Mouse (Mus musculus) left cerebral cortex, postnatal 36 days (tissue): ENCODE measurements around the gene Srsf9. TPM values are rescaled to one million over a fixed set of nuclear protein-coding genes. Genes with fewer than 3 reads are reported as not detected.
"Not testable (repeated sequence)": the region's sequence is repeated elsewhere in the genome, so short reads cannot be mapped to it uniquely, and the experiment has no call there.

Experiments used
- DNase-seq, 2 experiments: peaks; one replicate each; pipeline ENCODE4 v3.0.0; 2021 to 2022; ENCODE audit warnings: low spot score in 2 of 2, mixed read lengths in 1 of 2
- intact Hi-C: fragments of 180-260 bp; cut with DNase I; formaldehyde crosslinking; loops from one replicate; pipeline ENCODE4 v1.15.1; 2025
- total RNA-seq, 2 experiments: library from RNA; stranded (reverse); gene quantifications; 2 replicates each; pipeline ENCODE4 v1.2.3; 2021

Gene Srsf9
- total RNA-seq, 2 experiments from 2014 or later: 62.5 to 70.6 TPM

DNA sequence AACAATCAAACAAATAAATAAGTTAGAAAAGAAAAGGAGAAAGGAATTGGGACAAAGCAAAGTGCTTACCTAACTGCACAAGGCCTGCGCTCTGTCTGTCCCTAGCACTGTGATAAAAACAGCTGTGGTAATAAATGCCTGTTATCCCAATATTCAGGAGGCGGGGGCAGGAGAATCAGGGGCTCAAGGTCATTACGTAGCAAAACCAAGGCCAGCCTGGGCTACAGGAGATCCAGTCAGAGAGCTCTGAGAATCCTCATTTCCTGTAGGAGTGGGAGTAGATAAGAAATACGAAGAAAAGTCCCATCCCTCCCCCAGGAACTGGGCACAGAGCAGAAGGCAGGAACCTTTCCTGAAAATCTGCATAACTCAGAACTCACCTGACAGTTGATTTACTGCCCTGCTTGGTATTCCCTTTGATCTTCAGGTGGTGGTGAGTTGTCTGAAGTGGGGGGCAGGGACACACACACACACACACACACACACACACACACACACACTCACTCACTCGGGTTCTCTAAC is 32.9 kb downstream of the Srsf9 start:
- no peak for DNase-seq

DNA sequence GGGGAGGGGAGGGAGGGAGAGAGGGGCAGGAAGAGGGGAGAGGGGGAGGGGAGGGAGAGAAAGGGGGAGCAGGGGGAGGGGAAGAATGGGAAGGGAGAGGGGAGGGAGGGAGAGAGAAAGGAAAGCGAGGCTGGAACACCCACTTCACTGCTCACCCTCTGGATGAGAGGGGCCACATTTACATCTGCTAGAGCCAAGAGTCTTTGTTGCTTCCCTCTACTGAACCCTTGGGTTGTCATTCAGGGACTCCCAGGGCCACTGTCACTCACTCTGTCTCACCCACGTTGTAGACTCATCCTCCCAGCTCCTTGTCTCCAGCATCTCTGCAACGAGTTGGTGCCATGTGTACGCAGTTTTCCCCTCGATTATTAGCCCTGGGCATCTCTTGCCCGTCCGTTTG is 35.2 kb downstream of the Srsf9 start:
- no peak for DNase-seq
- intact Hi-C loops: no loop called here

More for the DNA sequence above, 32.9 kb downstream of the Srsf9 start:
- intact Hi-C loops: loop anchor here (1.0 kb wide), 1 partner anchor 81 kb away; no protein-coding TSS in a partner anchor

DNA sequence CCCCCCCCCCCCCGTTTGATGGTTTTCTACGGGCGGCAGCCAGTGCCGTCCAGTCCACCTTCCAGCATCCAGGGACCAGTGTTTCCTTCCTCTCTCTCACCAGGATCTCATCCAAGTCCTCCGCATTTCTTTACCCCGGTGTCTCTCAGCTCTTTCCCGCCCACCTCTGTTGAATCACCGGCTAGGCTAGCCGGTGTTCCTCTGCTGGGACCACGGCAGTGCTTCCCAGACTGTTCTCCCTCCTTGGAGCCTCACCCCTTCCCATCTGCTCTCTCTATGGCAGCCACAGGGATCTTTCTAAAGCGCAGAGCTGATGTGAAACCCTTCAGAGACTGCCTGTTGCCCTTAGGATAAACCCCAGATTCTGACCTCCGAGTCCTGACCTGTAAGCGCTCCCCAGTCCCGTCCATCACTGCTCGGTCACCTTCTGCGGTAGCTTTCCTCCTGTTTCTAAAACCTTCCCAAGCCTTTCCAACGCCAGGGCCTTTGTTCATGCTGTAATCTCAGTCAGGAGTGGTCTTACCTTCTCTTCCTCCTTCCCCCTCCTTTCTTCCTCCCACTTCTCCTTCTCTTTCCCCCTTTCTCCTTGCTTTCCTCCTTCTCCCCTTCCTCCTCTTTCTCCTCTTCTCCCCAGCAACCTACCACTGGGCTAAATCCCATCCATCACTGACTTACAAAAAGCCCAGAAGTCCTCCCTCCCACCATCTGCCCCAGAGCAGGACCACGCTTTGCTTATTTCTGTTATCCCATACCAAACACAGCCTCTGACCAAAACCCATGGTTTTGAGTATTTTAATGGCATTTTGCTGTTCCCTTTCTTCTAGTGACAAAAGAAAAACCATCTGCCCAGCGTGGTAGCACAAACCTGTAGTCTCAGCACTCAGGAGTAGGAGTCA is 36.1 kb downstream of the Srsf9 start:
- intact Hi-C loops: no loop called here
- peak; percentile 71 to 80 for DNase-seq

DNA sequence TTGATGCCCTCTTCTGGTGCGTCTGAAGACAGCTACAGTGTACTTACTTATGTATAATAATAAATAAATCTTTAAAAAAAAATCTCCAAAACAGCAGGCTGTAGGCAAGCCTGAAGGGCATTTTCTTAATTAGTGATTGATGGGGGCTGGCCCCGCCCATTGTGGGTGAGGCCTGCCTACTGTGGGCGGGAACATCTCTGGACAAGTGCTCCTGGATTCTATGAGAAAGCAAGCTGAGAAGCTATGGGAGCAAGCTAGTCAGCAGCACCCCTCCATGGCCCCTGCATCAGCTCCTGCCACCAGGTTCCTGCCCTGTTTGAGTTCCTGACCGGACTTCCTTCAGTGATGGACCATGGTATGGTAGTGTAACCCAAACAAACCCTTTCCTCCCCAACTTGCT is 37.8 kb downstream of the Srsf9 start:
- intact Hi-C loops: no loop called here
- DNase-seq: no peak

GRCm38 (mm10) chr5:115371736-115372135 is 44.8 kb downstream of the Srsf9 start:
- DNase-seq: no peak
- intact Hi-C loops: no loop called here

GRCm38 (mm10) chr5:115373441-115374203 is 46.6 kb downstream of the Srsf9 start:
- intact Hi-C loops: no loop called here
- DNase-seq: no peak

- intact Hi-C loops: no loop called here
- no peak for DNase-seq
These were observed 47.3 kb downstream of the Srsf9 start for GRCm38 (mm10) chr5:115374204-115374820.

DNA sequence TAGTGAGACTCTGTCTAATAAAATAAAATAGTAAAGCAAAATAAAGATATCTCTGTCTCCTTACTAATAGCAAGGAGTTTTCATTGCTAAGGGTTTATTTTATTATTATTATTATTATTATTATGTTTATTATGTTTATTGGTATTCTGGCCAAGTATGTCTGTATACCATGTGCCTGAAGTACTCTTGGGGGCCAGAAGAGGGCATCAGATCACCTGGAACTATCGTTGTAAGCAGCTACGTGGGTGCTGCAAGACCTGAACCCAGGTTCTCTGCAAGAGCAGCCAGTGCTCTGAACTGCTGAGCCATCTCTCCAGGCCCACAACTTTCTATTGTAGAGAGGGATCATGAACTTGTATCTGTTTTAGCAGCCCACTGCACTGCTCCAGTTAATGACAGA is 48.5 kb downstream of the Srsf9 start:
- no peak for DNase-seq
- intact Hi-C loops: no loop called here

DNA sequence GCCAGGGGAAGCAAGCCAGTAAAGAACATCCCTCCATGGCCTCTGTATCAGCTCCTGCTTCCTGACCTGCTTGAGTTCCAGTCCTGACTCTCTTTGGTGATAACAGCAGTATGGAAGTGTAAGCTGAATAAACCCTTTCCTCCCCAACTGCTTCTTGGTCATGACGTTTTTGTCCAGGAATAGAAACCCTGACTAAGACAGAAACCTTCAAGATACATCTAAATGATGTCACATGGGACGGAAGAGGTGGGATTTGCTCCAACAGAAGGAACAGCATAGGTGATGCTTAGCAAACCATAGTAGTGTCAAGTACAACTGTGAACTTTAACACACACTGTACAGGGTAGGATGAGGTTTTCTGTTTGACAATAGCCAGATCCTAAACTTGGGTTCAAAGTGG is 51.9 kb downstream of the Srsf9 start:
- DNase-seq, intact Hi-C loops: not testable (repeated sequence)

Other genes with a start within 250 kb of the Srsf9 start
- gene Gm10401, start 228.9 kb upstream of the Srsf9 start, total RNA-seq: not detected
- 1 to 10 TPM; 7.5 TPM for gene Acads, start 207.8 kb upstream of the Srsf9 start, total RNA-seq
- gene Unc119b, start 192.2 kb upstream of the Srsf9 start, total RNA-seq: 10 to 100 TPM; 25.1 to 29.1 TPM
- gene Mlec, start 169.0 kb upstream of the Srsf9 start, total RNA-seq: 10 to 100 TPM; 68.2 to 91.7 TPM
- gene Cabp1, start 132.8 kb upstream of the Srsf9 start, total RNA-seq: 100 to 1,000 TPM; 309 to 312 TPM
- 100 to 1,000 TPM; 100 to 103 TPM for gene Pop5, start 91.3 kb upstream of the Srsf9 start, total RNA-seq
- gene Rnf10, start 54.3 kb upstream of the Srsf9 start, total RNA-seq: 100 to 1,000 TPM; 247 to 258 TPM
- gene Coq5, start 47.5 kb upstream of the Srsf9 start, total RNA-seq: 10 to 100 TPM; 38.1 to 40.1 TPM
- gene Dynll1, start 26.2 kb upstream of the Srsf9 start, total RNA-seq: 100 to 1,000 TPM; 638 to 644 TPM
- 10 to 100 TPM; 20.3 to 21.7 TPM for gene Gatc, start 14.0 kb downstream of the Srsf9 start, total RNA-seq
- 10 to 100 TPM; 24.2 to 30.0 TPM for gene Triap1, start 14.0 kb downstream of the Srsf9 start, total RNA-seq
- gene Cox6a1, start 21.8 kb downstream of the Srsf9 start, total RNA-seq: 100 to 1,000 TPM; 677 to 817 TPM
- gene Msi1, start 102.4 kb downstream of the Srsf9 start, total RNA-seq: 10 to 100 TPM; 46.9 to 51.3 TPM
- gene Pla2g1b, start 139.1 kb downstream of the Srsf9 start, total RNA-seq: not detected
- 10 to 100 TPM; 19.7 to 51.7 TPM for gene Sirt4, start 157.5 kb downstream of the Srsf9 start, total RNA-seq
- 10 to 100 TPM; 15.1 to 24.7 TPM for gene Pxn, start 179.5 kb downstream of the Srsf9 start, total RNA-seq
- gene Rplp0, start 232.3 kb downstream of the Srsf9 start, total RNA-seq: 100 to 1,000 TPM; 173 to 213 TPM
- 10 to 100 TPM; 61.2 to 69.0 TPM for gene Gcn1l1, start 238.1 kb downstream of the Srsf9 start, total RNA-seq